Mouse (Mus musculus) forebrain, postnatal 0 days (tissue): ENCODE data around the gene Pfkfb3. TPM values are rescaled to one million over a fixed set of nuclear protein-coding genes. Genes with fewer than 3 reads are reported as not detected.
A peak's percentile ranks its signal among the peaks of the same experiment; 100 is the strongest.

Source experiments
- ATAC-seq: fragments of 200-750 bp; cut with Nextera tagmentation; 2 replicates; pipeline ENCODE4 v1.8.0; 2017; ENCODE audit warnings: mild to moderate bottlenecking, moderate library complexity
- DNase-seq: peaks from one replicate; pipeline ENCODE4 v3.0.0-alpha.2; 2015
- H3K27ac ChIP-seq: fragments of 300-500 bp; sonication (generic); 2 replicates; pipeline ENCODE4 v1.5.1; 2014; ENCODE audit warnings: low read depth, mild to moderate bottlenecking, antibody characterized with exemption, low read length, moderate library complexity, mixed read lengths
- H3K27me3 ChIP-seq: fragments of 300-500 bp; sonication (generic); 2 replicates; pipeline ENCODE4 v1.6.1; 2014; ENCODE audit warnings: mild to moderate bottlenecking, low read length, mixed read lengths; ENCODE audit not compliant: insufficient read depth
- H3K36me3 ChIP-seq: fragments of 300-500 bp; sonication (generic); 2 replicates; pipeline ENCODE4 v1.6.1; 2014; ENCODE audit warnings: mild to moderate bottlenecking, moderate library complexity; ENCODE audit not compliant: insufficient read depth
- H3K4me1 ChIP-seq: fragments of 300-500 bp; sonication (generic); 2 replicates; pipeline ENCODE4 v1.6.1; 2014; ENCODE audit warnings: antibody characterized with exemption; ENCODE audit not compliant: insufficient read depth
- H3K4me2 ChIP-seq: fragments of 300-500 bp; sonication (generic); 2 replicates; pipeline ENCODE4 v1.6.1; 2014; ENCODE audit warnings: low read depth, mild to moderate bottlenecking, moderate library complexity
- H3K4me3 ChIP-seq: fragments of 300-500 bp; sonication (generic); 2 replicates; pipeline ENCODE4 v1.5.1; 2014; ENCODE audit warnings: low read depth, low read length, mixed read lengths
- H3K9ac ChIP-seq: fragments of 300-500 bp; sonication (generic); 2 replicates; pipeline ENCODE4 v1.6.1; 2014; ENCODE audit warnings: mild to moderate bottlenecking
- H3K9me3 ChIP-seq: fragments of 300-500 bp; sonication (generic); 2 replicates; pipeline ENCODE4 v1.6.1; 2016; ENCODE audit warnings: low read length
- CTCF ChIP-seq: sonication (generic); IDR thresholded peaks from 2 replicates; pipeline ENCODE4 v1.5.1; 2016; ENCODE audit warnings: antibody characterized with exemption, control low read depth, low read depth
- WGBS: fragments of 180-500 bp; shearing (Covaris S2); extraction: QIAGEN DNeasy Blood & Tissue Kit; methylation state at CpG from one replicate; pipeline ENCODE4 v1.1.7; 2014; 5-methylcytosine and 5-hydroxymethylcytosine counted together
- polyA plus RNA-seq: library from polyadenylated mRNA; unstranded; fragments of >200 nt; fragmentation: Nextera tagmentation; extraction: Ambion mirVana; gene quantifications from 2 replicates; pipeline ENCODE4 v1.2.1, GENCODE M21; 2015
- total RNA-seq: library from RNA; depleted of rRNA; stranded (reverse); fragments of >200 nt; gene quantifications from 2 replicates; pipeline ENCODE4 v1.2.3, GENCODE M21; 2014

The Pfkfb3 gene
- total and polyA plus RNA-seq, 2 experiments from 2014 or later = 22.5 to 28.9 TPM

DNA sequence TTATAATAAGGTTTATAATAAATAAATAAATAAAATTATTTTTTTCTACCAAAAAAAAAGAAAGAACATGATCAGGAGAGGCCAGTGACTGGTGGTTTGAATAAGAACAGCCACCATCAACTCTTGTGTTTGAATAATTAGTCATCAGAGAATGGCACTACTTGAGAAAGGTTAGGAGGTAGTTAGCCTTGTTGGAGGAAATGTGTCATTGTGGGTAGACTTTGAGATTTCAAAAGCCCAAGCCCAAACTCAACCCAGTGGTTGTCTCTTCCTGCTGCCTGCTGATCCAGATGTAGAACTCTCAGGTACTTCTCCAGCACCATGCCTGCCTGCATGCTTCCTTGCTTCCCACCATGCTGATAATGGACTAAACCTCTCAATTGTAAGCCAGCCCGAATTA, 41.8 kb downstream of the Pfkfb3 start:
- no peak for ATAC-seq
- Histone ChIP-seq H3K4me3 (no peak overlapping the region), H3K27ac (no peak overlapping the region), H3K27me3 (no peaks in the 10 kb centered on the region), H3K4me1 (0 out of 2 replicates have a peak, but pooled peaks cover 4% of the 10 kb centered on the region), H3K36me3 (no peaks in the 10 kb centered on the region), H3K4me2 (no peak overlapping the region), H3K9ac (no peak overlapping the region), H3K9me3 (no peaks in the 10 kb centered on the region)
- no peak for DNase-seq
- WGBS = 94% methylated on average over 1 of the region's 1 CpGs
- no peak for TF ChIP-seq CTCF

DNA sequence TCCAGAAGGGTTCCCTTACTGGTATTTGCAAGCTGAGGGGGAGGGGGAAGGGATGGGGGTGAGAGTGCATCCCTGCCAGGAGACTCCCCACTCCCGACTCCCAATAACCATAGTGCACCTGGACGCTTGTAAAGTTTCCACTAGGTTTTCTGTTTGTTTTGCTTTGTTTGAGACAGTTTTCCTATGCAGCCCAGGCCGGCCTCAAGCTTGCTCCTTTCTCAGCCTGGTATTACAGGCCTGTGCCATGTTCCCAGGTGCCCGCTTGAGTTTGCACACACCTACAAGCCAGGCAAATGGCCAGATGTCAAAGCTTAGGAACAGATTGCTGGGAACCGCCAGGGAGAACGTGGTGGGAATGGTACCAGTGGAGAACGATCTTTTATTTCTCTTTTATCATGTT, 50.1 kb downstream of the Pfkfb3 start:
- ATAC-seq (no peak), DNase-seq (no peak)
- Histone ChIP-seq H3K27me3 (no peaks in the 10 kb centered on the region), H3K4me3 (peak overlapping the region; percentile 66), H3K9me3 (no peaks in the 10 kb centered on the region), H3K4me2 (peak overlapping the region; percentile 94), H3K27ac (no peak overlapping the region), H3K9ac (peak overlapping the region; percentile 87; the same call in 1 of the 2 replicates), H3K4me1 (peaks cover 6% of the 10 kb centered on the region), H3K36me3 (no peaks in the 10 kb centered on the region)
- WGBS = 28% methylated on average over 7 of the region's 7 CpGs
- TF ChIP-seq CTCF = no peak

DNA sequence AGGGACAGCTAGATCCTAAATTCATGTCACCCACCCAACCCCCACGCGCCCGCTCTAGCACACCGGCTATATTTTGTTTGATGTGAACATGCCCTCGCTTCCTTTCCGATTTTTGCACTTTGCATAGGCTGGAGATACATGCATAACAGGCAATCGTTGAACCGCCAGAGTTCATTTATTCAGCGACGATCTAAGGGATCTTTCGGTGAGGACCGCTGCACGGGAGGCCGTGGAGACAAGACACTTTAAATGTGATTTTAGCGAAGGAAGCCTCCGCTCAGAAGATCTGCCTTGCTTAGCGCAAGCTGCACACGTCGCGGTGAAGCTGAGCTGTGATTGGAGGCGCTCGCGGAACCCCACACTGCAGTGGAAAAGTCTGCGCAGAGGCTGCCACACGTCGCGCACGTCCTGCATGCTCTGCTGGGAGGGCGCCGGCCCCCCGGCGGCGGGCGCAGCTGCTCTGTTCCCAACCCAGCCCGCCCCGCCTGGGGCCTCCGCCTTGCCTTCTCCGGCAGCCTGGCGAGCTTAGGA, 50.9 kb downstream of the Pfkfb3 start:
- Histone ChIP-seq H3K4me1 (peaks cover 6% of the 10 kb centered on the region), H3K27me3 (no peaks in the 10 kb centered on the region), H3K36me3 (no peaks in the 10 kb centered on the region), H3K4me3 (peak overlapping the region; percentile 66), H3K27ac (peak overlapping the region; percentile 66), H3K9ac (peak overlapping the region; percentile 87), H3K9me3 (no peaks in the 10 kb centered on the region), H3K4me2 (peak overlapping the region; percentile 94)
- WGBS = 1% methylated on average over 38 of the region's 39 CpGs
- DNase-seq (peak; percentile 91), ATAC-seq (peak; percentile 82)
- TF ChIP-seq CTCF = peak; percentile 40

DNA sequence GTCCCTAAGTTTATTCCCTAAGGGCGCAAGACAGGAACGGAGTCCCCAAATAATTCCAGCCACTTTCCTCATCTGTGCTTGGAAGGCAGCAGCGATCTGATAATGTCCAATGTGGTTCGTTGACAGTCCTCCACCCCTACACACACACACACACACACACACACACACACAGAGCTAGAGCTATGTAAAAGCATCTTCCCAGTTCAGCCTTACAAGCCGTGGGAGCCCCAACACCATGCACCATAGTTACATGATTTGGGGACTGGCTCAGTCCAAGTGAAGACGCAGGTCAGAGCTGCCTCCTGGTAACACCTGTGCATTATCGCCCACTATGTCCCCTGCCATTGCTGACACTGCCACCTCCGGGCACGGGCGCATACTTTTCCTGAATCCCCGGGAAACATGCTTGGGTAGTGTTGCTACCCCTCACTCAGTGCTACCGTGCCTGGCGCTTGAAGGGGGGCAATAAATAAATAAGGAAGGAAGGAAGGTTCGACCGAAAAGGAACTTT, 51.6 kb downstream of the Pfkfb3 start:
- Histone ChIP-seq H3K4me1 (peaks cover 8% of the 10 kb centered on the region), H3K9me3 (no peaks in the 10 kb centered on the region), H3K4me2 (peak overlapping the region; percentile 94), H3K4me3 (peak overlapping the region; percentile 66), H3K27ac (peak overlapping the region; percentile 97), H3K9ac (peak overlapping the region; percentile 87), H3K27me3 (no peaks in the 10 kb centered on the region), H3K36me3 (no peaks in the 10 kb centered on the region)
- under 1% methylated on average over 15 of the region's 15 CpGs for WGBS
- DNase-seq = no peak
- TF ChIP-seq CTCF = no peak; the same call in 1 of the 2 replicates
- peak; percentile 18 for ATAC-seq

DNA sequence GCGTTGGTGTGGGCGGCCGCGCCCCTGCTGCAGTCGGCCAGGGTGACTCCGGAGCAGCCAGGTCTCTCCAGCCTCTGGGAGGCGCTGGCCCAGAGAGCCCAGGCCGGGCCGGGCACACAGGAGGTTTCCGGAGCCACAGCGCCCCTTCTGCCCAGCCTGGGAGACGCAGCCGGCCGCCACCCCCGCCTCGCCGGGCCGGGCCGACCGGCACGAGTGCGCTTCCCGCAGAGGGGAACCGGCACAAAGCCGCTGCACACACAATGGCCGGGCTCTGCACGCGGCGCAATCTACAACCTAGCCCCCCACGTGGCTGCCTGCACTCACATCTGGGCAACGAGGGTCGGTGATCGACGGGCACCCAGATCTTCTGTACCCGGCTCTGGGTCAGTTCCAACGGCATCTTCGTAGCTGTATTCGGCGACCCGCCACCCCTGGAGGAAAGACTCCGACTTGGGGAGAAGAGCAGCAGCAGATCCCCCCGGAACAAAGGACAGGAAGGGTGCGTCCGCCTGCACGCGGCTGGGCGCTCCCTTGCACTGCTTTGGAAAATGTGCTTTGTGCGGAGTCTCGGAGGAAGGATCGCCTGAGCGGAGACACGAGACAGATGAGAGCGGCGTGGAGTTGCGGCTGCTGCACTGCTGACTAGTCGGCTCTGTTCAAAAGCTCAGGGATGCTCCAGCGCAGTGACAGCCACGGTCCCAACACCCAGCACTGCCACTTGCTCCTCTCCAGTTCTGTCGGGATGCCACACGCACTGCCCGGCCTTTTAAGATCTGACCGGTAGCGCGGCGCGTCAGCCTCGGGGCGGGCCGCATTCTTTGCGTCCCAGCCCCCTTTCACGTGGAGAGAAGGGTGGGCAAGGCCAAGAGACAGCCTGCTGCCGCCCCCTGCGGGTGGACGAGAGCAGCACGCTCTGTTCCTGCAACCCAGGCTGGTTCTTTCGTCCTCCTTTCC, 52.3 kb downstream of the Pfkfb3 start:
- Histone ChIP-seq H3K36me3 (no peaks in the 10 kb centered on the region), H3K4me1 (peaks cover 15% of the 10 kb centered on the region), H3K27me3 (no peaks in the 10 kb centered on the region), H3K27ac (peak overlapping the region; percentile 97), H3K9ac (peak overlapping the region; percentile 87), H3K9me3 (no peaks in the 10 kb centered on the region), H3K4me3 (peak overlapping the region; percentile 66), H3K4me2 (peak overlapping the region; percentile 94)
- TF ChIP-seq CTCF = peak; percentile 94
- peak; percentile 95 for DNase-seq
- peak; percentile 85 for ATAC-seq
- WGBS = 1% methylated on average over 74 of the region's 76 CpGs

DNA sequence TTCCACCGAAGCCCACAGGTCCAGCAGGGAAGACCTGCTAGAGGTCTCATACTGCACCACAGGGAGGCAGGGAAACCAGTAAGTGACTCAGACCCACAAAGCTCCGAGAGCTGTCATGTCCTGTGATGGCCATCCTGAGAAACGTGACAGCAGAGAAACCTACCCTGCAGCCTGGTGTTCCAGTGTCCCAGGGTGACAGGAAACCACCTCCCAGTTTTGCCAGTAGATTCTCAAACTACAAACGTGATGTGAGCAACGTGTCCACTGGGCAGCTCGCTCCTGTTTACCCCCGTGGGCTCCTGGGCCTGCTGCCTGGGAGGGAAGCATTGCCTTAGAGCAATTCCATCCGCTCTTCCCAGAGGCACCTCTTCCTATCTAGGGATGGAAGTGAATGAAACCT, 53.2 kb downstream of the Pfkfb3 start:
- no peak for TF ChIP-seq CTCF
- 5% methylated on average over 8 of the region's 8 CpGs for WGBS
- Histone ChIP-seq H3K9ac (peak overlapping the region; percentile 87), H3K27me3 (no peaks in the 10 kb centered on the region), H3K4me1 (peaks cover 15% of the 10 kb centered on the region), H3K27ac (peak overlapping the region; percentile 97), H3K4me2 (peak overlapping the region; percentile 94), H3K36me3 (no peaks in the 10 kb centered on the region), H3K9me3 (no peaks in the 10 kb centered on the region), H3K4me3 (peak overlapping the region; percentile 66)
- ATAC-seq = no peak
- no peak for DNase-seq

DNA sequence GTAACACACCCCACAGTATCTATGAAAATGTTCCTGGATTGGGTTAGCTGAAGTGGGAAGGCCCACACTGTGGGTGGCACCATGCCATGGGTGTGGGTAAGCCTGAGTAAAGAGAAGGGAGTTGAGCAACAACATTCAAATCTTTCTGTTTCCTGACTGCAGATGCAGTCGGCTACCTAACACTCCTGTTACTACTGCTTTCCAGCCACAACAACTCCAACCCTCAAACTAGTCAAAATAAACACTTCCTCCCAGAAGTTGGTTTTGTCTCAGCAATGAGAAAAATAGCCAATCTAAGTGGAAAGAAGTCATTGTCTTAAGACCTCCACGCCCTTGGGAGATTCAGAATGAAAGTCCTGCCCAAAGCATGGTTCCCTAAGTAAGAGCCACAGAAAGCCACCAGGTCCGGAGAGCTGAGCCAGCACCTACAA, 57.3 kb downstream of the Pfkfb3 start:
- H3K9me3 ChIP-seq = no peaks in the 10 kb centered on the region
- no peak for TF ChIP-seq CTCF
- H3K9ac ChIP-seq = no peak overlapping the region
- peaks cover 21% of the 10 kb centered on the region for H3K4me1 ChIP-seq
- no peak overlapping the region for H3K4me2 ChIP-seq
- 81% methylated on average over 3 of the region's 3 CpGs for WGBS
- ATAC-seq (no peak), DNase-seq (no peak)
- no peaks in the 10 kb centered on the region for H3K27me3 ChIP-seq
- no peak overlapping the region for H3K27ac ChIP-seq
- H3K36me3 ChIP-seq = peaks cover 22% of the 10 kb centered on the region
- no peak overlapping the region for H3K4me3 ChIP-seq
